Mouse (Mus musculus) kidney, postnatal 25 days (tissue): ENCODE measurements around the gene Zranb3.
"Not testable (repeated sequence)": the region's sequence is repeated elsewhere in the genome, so short reads cannot be mapped to it uniquely, and the experiment has no call there.

ENCODE experiments used
- DNase-seq, 2 experiments: peaks; one replicate each; pipeline ENCODE4 v3.0.0; 2021; ENCODE audit warnings: mixed read lengths in 2 of 2

Gene Zranb3

DNA sequence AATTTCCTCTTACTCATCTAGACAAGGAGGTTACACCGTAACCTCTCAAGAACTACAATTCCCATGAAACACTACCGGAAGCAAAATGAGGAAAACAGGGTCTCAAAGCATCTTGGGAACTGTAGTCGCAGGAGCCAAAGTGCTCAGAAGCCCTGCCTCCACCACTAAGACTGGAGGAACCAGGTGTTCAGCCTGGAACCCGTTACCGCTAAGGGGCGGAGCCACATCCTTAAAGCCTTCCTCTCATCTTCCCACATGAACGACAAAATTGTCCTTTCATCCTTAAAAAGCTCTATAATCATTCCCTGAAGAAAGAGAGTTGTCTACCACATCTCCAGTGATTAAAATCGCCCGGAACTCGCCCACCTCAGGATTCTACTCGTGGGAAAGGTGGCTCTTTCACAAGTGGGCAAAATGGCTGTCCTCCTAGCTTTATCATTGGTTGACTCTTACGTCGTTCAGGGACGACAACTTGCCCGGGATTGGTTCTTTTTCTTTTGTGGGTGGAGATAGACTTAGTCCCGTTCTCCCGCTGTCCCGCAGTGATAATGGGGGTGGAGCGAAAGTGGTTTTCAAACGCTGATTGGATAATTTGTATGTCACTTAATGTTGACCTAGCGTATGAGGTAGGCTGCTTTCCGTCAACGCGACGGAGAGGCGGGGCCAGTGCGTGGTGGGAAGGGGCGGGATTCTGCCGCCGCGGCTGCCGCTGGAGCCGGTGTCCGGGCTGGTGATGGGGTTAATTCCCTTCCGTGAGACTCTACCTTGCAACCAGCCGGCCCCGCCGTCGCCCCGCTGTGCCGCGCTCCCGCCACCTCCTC, at the start of gene Zranb3, which contains the start of gene R3hdm1:
Gene Zranb3 (minus strand): TSS at position 407 of the 821 bp plus-strand sequence.
Gene R3hdm1 (plus strand): TSS at position 661 of the 821 bp plus-strand sequence.
- peak; percentile 97 for DNase-seq

DNA sequence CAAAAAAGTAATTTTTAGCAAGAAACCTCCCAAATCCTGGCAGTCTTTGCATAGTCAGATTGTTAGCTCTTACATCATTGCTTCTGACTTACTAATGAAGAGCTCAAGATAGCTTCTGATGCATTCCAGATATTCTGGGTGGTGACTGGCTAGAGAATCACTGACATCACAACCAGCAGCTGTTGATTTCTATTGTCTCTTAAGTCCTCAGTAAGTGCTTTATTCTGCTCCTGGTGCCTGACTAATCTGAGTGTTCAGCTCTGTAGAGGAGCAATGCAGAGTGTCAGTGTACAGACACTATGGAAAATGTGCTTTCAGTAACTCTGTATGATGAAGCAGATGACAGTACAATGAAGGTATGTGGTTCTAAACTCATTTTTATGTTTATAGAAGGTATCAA, 38.9 kb upstream of the Zranb3 start:
- DNase-seq: no peak

DNA sequence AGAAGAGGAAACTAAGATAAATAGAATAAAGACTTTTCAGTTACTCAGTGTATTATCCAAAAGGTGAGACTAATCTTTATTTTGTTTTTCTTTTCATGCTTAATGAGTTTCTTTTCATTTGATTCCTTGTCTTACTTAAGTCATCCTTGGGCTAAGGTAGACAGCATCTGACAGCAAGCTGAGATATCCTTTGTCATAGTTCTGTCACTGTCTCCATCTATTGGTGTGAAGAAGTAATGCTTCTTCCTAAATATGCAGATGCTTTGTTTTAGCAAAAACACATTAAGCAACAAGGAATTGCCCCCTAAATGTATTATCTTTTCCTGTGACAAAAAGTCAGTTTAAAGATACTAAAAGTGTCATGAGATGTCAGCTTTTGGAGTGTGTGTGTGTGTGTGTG, 38.2 kb upstream of the Zranb3 start:
- no peak for DNase-seq

DNA sequence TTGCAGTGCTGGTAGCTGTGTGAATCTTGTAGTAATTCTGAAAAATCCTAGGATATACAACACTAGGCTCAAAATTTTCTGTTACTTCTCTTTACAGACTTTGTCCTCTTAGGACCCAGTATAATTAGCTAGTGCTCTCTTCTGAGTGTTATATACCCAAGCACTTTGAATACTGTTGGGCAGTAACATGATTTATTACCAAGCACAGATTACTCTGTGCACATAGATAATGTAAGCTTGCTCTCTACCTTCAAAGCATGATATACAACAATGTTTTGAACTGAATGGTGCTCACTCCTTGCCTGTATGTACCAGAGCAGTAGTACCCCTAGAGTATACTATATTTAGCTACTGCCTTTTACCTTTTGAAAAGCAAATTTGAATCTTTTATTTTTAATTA, 33.4 kb upstream of the Zranb3 start:
- DNase-seq: not testable (repeated sequence)

DNA sequence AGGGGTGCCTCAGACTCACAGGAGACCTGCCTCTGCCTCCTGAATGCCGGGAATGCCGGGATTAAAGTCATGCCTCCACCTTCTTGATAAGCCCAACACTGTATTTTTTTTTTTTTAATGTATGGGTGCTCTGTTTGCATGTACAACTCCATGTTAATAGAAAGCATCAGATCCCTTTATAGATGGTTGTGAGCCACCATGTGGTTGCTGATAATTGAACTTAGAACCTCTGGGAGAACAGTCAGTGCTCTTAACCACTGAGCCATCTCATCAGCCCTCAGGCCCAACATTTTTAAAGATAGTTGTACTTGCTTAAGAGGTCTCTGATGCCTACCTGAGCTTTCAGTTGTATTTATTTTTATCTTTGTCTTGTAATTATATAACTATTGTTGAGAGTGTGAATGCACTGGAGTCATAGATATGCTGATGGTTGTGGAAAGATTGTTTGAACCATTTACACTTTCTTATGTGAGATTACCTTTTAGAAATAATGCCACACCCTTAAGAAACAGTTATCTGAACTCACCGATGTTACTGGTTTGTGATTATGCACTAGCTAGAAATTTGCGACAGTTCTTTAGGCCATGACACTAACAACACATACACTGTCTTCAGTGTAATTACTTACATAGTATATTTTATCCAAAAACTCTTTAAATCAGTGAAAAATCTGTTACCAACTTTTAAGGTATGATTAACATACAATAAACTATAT, 18.2 kb upstream of the Zranb3 start:
- no peak for DNase-seq

DNA sequence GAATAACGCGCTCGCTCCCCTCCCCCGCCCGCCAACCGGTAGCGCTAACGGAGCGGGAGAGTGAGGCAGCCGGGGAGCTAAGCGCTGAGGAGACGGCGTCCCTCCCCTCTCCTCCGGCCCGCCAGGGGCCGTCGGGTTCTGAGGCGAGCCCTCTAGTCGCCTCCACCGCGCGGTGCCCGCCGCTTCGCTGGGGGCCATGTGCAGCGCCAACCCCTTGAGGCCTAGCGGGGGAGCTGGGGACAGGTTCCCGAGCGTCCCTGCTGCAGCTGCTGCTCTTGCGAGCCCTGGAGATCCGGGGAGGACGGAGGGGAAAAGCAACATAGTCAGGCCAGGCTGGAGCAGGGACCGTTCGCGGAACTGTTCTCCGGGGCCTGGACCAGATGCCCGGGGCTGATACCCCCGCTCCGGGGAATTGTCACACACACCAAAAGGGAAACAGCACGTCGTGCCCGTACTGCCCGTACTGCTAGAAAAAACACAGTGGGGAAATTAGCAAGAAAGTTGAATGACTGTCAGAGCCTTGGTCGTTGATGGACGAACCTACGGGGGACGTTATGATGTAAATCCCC, 757 bp upstream of the Zranb3 start:
- DNase-seq: no peak

DNA sequence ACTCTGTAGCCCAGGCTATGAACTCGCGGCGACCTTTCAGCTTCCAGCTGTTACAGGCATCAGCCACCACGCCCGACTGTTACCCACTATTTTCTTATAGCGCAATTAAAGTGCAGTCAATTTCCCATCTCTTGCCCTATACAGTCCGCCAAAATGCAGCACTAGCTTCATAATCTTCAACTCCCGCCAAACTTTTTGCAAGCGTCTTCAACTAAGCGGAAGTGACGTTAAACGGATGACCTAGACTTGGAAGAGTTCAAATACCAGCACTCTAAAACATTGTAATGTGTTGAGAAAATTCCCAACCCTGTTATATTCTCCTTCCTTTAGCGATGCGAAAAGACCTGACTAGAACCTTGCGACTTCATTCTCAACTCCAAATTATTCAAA, 601 bp downstream of the Zranb3 start:
- peak; percentile 57 to 59 for DNase-seq

DNA sequence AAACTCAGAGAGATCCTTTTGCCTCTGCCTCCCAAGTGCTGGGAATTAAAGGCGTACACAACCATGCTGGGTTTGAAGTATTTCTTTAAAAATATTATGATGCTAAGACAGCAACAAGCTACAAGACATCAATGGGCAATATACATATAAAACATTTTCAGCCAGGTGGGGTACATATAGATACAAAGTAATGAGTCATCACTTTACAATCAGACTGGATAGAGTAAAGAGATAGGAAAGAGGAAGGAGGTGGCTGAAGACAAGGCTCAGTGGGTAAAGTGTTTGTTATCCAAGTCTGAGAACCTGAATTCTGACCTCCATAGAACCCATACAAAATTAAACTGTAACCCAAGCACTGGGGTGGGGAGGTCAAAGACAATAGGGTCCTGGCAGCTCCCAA, 4.5 kb downstream of the Zranb3 start:
- DNase-seq: no peak

DNA sequence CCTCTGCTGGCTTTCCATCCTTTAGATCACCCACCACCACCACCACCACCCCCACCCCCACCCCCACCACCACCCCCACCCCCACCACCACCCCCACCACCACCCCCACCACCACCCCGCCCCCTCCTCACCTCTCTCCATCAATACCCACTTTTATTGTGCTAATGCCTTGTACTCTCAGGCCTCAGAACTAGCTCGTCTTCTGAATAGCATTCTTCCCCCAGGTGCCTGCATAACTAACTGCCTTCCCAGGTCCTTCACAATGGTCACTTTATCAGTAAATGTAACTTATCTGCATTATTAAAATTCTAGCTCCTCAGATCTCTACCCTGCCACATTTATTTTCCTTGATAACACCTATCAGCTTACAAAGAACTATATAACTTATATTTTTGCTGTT, 8.2 kb downstream of the Zranb3 start:
- no peak for DNase-seq

DNA sequence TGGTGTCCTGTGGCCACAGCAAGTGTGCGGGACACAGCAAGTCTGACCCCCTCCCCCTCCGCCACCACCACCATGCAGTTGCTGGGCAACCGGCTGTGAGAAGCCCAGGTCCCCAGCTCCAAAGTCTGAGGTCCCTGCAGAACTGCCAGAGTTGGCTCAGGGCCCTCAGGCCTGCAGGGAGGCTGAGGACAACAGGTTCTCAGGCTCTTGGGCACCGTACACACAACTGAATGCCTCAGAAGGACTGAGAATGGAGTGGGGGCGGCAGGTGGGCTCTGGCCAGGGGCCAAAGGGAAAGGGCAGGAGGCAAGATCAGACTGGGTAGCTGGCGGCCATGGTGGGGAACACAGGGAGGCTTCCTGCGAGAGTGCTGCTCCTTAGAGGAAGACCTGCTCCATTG, 20.0 kb downstream of the Zranb3 start:
- peak; percentile 34 to 76 for DNase-seq

DNA sequence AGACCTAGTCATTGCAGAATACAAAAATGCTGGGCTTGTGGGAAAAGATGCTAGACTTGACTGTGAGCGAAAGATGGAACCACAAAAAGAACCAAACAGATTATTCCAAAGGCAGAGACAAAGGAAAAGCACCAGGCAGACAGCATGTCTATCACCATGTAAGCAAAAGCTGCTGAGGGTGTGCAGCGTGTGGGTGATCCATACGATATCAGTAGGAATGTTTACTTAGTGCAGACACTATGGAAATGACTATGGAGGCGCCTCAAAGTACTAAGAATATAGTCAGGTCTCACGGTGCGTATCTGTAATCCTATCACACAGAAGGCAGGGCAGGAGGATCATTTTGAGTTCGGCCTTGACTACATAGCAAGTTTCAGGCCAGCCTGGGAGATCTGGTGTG, 21.0 kb downstream of the Zranb3 start:
- no peak for DNase-seq

DNA sequence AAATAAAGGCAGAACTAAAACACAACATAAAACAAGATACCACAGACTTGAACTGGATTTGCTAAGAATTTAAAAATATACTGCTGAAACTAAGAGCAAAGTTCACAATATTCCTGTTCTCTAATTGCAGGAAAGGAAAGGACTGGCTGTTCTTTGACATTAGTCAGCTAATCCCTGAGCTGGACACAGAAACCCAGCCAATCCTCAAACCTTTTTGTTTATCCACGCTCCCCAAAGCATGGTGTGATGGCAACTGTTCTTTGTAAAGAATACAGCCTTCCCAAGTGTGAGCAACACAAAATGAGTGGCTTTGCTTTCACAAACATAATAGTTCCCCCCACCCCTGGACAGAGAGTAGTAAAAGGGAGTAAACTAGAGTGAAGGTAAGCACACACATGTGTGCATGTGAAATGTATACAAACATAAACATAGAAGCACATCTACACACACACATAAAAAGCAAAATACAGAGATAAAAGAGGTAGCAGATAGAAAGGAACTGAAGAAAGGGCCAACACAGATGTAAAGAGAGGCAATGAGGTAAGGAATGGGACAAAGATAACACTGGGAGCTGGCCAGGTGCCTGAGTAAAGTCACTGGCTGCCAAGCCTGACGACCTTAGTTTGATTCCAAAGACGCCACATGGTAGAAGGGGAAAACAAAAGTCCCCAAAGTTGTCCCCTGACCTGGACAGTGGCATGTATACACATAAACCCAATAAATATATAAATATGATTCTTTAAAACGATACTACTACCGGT, 21.7 kb downstream of the Zranb3 start:
- DNase-seq: no peak

DNA sequence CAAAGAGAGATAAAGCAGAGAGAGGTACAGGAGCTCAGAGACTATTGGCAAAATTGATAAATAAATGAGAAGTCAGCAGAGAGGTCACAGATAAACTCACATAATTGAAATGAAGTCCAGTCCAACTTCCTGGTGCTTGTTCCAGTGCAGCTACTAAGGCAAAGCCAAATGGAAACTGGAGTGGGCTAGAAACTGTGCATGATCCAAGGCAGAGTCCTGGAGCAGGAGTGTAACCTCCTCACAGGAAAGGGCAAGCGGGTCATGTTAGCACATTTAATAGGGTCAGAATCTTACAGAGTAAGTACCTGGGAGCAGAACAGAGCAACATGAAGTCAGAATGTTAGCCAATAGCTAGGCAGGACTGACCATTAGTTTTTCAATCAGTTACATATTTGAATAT, 24.2 kb downstream of the Zranb3 start:
- DNase-seq: no peak

DNA sequence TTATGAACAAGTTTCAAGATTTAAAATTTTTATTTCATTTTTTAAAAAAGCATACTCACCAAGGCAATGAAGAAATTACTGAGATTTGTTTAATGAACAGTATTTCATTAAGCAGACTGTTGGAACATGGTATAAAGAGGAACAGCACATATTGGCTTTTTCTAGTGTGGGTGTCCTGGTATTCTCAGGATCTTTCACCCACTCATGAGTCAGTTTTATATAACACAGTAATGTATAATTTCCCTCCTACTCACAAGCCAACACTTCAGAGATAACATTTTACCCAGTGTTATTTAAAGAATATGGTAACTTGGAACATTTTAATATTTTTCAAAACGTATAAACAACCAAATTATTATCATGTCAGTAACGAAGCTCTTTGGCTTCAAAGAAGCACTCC, 25.1 kb downstream of the Zranb3 start:
- no peak for DNase-seq

DNA sequence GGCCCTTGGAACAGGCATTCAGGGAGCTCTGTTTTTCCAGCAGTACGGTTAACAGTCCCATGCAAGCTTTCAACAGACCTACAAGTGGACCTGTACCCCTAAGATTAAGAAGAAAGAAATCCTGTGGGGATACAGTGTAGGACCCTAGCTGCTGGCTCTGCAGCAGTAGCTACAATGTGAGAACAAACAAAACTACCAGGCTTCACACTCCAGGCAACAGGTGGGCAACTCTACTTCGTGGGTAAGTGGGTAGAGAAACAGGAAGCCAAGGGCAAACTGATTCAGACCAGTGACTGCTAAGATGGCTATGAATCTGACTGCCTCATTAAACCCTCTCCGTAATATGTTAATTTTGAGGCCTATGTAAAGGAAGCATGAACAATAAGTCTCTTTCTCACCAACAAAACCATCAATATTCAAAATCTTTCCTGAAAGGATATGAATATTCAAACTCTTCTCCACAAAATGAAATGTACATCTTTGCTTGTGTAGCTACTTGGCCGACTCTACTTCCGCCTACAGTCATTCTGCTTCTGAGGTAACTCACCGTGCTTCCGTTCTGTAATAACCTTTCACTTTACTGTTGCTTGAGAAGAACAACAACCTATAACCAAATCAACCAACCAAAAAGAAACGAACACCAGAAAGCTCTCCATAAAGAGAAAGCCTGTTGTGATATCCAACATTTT, 25.9 kb downstream of the Zranb3 start:
- DNase-seq: no peak

DNA sequence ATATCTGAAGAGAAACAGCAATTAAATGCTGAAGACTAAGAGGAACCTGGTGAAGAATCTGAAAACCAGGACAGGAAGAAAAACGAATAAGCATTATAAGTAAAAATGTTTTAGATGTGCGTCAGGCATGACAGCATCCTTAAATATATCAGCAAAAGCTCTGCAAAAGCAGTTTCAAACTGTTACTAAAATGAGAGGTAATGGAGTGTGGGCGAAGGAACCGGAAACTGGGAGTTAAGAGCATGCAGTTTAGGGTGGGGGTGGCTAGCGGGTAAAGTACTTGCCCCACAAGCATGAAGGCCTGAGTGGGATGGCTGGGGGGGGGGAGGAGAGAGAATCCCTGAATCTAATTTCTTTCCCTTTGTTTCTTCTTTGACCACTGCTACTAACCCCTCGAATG, 29.8 kb downstream of the Zranb3 start:
- no peak for DNase-seq

DNA sequence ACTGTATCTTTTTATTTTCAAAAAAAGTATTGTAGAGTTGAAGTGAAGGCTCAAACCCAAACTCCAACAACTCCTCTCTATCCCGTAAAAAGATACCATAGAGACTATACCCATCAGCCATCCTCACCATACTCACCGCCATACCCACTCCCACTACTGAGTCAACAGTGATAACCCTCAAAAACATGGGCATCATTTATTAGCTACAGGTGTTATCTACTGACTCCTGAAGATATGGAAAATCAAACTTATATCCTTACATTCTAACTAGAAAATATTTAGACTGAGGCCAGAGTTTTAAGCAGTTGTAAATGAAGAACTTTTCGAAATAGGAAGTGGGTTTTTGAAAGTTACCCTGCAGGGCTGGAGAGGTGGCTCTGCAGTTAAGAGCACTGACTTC, 32.8 kb downstream of the Zranb3 start:
- no peak for DNase-seq

DNA sequence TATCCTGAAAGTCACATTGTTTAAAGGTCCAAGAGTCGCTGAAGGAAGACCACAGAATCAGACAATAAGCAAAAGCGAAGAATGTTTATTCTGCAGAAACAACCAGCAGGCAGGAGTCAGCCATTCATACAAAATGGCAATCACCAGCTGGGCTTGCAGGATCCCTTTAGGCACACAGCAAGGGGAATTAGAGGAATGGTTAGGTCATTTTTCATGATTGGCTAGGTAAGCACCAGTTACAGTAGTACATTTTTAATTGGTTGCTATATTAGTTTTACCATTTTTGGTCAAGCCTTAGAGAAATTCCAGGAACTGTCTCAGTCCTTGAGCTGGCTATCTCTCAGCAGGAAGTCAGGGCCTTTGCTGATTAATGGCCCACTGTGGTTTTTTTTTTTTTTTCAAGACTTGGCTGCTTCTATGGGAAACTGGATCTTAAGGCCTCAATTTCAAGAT, 33.9 kb downstream of the Zranb3 start:
- no peak for DNase-seq

DNA sequence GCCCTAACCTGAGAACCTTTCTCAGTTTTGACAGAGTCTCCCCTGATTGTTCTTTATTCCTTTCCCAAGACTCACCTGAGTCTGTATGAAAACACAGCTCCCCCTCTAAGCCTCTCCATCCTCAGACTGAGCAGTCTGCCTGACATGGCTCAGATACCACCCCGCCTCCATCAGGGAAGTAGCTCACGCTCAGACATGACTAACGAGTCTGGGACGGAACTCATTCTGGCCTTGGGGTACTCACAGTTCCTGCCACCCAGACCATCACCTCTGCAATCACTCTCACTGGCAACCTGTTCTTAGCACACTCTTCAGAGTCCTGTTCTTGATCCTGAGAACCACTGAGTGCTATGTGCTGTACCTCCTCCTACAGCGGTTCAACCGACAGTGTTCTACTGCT, 38.1 kb downstream of the Zranb3 start:
- no peak for DNase-seq

DNA sequence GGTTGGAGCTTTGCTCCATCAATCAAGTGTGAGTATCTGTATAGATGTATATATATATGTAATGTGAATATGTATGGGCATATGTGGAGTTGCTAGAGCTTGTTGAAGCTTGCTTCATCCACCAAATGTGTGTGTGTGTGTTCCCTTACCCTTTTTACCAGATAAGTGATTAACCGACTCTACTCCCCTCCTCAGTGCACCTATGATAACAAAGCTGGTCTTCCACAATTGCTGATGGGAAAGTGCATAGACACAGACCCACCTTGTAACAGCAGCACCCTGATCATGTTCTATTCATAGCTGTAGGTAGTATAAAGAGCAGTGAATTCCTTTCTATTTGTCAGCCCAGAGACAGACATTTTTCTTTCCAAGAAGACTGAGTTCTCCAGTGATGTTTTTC, 40.7 kb downstream of the Zranb3 start:
- no peak for DNase-seq

DNA sequence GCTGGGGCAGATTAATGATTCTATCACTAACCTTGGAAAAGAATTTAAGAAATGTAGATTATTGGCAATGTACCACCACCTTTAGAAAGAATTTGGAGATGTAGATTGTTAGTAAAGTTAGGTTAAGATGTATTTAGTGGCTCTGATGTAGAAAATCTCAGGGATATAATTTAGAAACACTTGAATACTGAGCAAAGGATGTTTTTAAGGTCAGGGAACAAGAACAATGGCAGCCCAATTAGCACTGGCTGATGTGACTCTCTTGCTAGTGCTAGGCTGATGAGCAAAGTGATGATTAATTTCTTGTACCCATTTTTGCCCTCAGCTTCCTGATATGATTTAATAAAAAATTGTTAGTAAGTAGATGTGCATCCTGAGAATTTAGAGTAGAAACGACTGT, 41.4 kb downstream of the Zranb3 start:
- DNase-seq: no peak

DNA sequence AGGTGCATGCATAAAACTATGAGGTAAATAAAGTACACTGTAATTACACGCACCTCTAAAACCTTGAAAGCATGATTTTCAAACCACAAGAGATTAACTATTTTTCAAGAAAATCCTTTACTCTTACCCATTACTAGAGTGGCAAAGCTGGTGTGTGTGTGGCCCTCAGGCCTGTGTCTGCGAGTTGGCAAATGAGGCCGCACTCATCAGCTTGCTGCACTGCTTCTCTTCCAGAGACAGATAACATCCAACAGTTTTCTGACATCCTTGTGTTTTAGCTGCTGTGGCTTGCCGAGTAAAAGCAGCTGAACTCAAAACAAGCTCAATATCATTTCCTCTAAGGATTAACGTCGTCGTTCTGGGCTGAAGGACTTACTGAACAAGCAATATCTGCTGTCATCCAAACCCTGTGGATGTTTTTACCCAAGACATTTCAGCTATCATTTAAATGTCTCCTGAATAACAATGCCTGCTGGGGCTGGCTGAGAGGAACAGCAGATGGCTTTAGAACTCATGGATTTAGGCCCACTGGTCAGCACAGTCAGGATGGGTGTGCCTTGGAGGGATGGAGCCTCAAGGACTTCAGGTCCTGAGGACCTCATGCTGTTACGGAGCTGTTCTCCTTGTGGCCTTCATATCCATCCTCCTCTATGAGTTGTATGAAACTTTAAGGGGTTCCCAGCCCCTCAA, 42.0 kb downstream of the Zranb3 start:
- DNase-seq: no peak
